Mouse (Mus musculus): ENCODE measurements around the gene Gm48552.

The Gm48552 gene

DNA sequence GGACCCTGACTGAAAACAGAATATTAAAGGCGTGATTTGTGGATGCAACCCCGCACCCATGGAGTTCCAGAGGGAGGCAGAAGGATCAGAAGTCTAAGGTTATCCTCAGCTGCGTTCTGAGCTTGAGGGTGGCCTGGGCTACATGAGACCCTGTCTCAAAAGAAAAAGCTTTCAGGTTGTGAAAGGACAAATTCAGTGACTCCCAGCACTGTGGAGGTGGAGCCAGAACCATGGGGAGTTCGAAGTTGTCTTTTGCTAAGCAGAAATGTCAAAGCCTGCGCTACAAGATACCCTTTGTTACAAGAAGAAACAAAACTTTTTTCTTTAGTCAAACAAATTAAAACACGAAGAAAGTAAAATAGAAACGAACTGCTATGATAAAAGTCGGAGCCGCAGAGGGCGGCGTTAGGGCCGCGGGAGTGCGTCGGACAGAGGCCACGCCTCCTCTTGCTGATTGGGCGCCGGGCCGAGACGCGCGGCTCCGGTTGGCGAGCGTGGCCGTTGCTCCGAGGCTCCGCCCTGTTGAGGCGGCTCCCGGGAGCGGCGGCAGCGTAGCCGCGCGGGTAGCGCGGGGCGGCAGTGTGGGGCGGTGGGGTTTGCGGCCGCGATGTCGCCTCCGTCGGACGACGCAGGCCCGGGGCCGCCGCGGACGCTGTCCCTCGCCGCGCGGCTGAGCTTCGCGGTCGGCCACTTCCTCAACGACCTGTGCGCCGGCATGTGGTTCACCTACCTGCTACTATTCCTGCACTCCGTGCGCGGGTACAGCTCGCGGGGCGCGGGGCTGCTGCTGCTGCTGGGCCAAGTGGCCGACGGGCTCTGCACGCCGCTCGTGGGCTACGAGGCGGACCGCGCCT lies 31.6 kb upstream of the Gm48552 start, which contains the start of gene Mfsd12:
Mfsd12 (plus strand) TSS at position 501 of the 854 bp plus-strand sequence.
- in situ Hi-C loops (cut with MboI; ENCODE audit: low pct_unique_long_range_greater_than_20kb in 1 of 2, low sequenced_read_pairs in 2 of 2, unreplicated experiment in 1 of 2) = no loop called here

DNA sequence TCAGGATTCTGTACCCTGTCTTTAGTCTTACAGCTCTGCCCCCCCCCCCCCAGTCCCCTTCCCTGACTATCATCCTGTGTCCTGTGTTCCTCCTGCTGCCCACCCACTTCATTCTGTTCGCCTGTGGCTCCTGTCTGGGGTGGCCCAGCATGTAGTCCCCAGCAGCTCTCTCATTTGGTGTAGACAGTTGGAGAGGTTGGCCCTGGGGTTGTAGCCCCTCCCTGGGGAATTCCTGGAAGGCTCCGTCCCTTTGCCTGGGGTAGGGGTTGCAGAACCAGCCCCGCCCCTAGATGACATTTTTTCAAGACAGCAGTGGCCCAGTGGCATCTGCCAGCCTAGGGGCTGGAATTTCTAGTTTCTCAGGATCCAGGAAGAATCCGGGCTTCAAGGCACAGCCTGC lies 30.6 kb upstream of the Gm48552 start:
- in situ Hi-C loops (cut with MboI; ENCODE audit: low pct_unique_long_range_greater_than_20kb in 1 of 2, low sequenced_read_pairs in 2 of 2, unreplicated experiment in 1 of 2) = no loop called here

DNA sequence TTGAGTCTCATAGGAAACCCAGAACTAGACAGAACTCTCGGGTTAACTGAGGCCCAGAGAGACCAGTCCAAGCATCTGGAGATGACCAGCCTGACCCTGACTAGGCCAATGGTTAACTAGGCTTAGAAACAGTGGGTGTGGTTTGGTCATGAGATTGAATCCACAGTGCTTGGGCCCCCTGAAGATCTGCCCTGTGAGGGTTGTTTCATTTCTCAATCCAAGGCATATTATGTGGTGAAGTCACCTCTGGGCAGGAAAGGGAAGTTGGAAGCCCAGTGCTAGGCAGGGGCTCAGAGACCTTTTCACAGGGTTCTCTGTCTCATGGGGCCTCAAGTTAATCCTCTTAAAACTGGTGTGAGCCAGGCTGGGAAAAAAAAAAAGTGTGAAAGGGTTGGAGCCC lies 30.0 kb upstream of the Gm48552 start:
- in situ Hi-C loops (cut with MboI; ENCODE audit: low pct_unique_long_range_greater_than_20kb in 1 of 2, low sequenced_read_pairs in 2 of 2, unreplicated experiment in 1 of 2) = no loop called here

DNA sequence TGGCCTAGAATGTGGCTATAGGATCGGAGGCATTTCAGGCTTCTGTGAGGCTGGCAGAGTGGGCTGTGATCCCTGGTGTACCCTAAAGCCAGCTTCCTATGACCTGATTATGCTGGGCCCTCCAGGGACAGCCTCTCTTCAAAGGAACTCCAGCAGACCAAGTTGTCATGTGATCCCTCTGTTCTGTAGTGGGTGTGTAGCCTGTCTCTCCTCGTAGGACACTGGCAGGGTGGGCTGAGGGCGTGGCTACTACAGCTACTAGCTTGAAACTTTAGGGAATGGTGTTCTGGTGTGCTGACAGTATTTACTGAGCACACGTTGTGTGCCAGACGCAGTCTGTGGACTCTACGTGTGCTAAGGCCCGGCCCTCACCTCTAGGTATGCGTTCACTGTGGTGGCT lies 28.1 kb upstream of the Gm48552 start:
- in situ Hi-C loops (cut with MboI; ENCODE audit: low pct_unique_long_range_greater_than_20kb in 1 of 2, low sequenced_read_pairs in 2 of 2, unreplicated experiment in 1 of 2) = no loop called here

DNA sequence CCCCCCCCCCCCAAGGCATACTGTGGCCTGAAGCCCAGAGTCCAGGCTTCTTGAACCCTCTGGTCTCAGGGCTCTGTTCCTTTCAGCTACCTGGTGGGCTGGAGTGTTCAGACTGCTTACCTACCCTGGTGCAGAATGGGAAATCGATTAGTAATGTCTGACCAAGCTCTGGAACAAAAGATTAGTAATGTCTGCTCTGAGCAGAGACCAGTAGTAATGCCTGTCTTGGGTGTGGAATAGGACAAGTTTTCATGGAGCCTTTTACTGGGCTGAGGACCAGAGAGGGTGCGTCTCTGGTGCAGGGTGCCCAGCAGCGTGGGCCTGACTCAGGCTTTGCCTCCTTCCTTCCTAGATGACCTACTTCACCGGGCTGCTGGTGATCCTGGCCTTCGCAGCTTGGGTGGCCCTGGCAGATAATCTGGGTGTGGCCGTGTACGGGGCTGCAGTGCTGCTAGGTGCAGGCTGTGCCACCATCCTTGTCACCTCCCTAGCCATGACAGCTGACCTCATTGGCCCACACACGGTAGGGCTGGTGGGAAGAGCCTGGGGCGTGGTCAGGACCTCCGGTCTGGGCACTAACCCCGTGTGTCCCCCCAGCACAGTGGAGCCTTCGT lies 26.4 kb upstream of the Gm48552 start:
- in situ Hi-C loops (cut with MboI; ENCODE audit: low pct_unique_long_range_greater_than_20kb in 1 of 2, low sequenced_read_pairs in 2 of 2, unreplicated experiment in 1 of 2) = no loop called here

GRCm38 (mm10) chr10:81363436-81364346 lies 25.1 kb upstream of the Gm48552 start:
- in situ Hi-C loops (cut with MboI; ENCODE audit: low pct_unique_long_range_greater_than_20kb in 1 of 2, low sequenced_read_pairs in 2 of 2, unreplicated experiment in 1 of 2) = no loop called here

DNA sequence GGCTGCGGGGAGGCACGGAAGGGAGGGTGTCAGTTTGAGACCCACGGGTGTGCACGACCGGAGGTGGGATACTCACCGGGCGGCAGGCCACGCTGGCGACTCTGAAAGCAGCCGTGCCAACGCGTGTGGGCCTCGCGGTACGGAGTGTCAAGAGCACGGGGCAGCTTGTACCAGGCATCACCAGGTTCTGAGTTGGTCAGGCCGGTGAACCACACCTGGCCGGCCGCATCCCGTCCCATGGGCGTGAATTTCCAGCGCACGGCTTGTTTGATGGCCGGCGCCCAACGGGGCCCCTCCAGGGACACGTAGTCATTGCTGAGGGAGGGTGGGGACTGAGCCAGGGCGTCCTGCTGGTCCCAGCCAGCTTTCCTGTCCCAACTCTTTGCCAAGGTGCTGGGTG lies 24.1 kb upstream of the Gm48552 start:
- in situ Hi-C loops (cut with MboI; ENCODE audit: low pct_unique_long_range_greater_than_20kb in 1 of 2, low sequenced_read_pairs in 2 of 2, unreplicated experiment in 1 of 2) = no loop called here

DNA sequence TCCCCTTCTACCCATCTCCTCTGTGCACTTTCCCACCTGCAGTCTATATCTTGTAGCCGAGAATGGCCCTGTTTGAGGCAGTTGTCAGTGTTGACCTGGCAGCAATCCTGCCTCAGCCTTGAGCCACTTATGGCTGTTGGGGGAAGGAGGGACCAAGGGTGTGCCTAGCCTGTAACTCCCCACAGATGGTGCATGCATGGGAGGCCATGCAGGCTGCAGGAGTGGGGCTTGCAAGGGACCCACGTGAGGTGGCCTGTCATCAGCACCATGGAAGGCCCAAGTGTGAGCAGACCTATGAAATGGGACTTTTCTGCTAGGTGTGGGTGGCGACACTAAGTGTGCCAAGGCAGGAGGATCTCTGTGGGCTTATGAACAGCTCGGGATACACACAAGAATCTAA lies 23.7 kb upstream of the Gm48552 start:
- in situ Hi-C loops (cut with MboI; ENCODE audit: low pct_unique_long_range_greater_than_20kb in 1 of 2, low sequenced_read_pairs in 2 of 2, unreplicated experiment in 1 of 2) = no loop called here

DNA sequence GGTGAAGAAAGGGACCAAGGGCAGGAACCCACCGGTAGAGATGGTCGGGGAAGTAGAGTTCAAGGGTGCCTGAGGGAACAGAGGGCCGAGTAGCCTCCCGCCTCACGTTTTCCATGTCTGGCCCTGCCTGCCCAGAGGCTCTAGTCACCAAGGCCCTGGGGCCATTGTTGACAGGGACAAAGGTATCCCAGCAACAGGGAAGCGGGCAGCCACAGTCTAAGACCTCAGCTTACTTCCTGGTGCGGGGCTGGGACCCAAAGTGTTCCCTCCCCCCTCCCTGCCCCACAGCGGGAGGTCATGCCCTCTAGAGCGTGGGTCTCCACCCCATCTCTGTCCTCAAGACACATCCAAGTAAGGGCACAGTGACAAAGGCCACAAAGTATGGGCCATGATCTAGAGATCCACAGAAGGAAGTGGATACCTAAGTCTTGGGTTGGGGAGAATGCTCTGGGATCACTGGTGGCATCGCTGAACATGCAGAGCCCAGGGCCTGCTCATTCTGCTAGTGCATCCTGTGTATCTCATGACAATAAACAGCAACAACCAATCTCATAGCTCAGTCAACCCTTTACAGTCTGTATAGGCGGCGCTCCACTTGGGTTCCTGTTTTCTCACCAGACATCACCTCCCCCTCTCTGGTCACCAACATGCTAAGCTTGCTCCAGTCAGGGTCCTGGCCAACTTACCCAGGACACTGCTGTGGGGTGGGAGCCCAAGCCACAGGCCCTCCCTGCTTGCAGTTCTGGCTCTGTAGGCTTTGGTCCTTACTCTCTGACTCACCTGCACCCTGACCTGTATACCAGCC lies 22.9 kb upstream of the Gm48552 start, which contains the start of gene 4930404N11Rik:
4930404N11Rik (minus strand) TSS at position 145 of the 805 bp plus-strand sequence.
- in situ Hi-C loops (cut with MboI; ENCODE audit: low pct_unique_long_range_greater_than_20kb in 1 of 2, low sequenced_read_pairs in 2 of 2, unreplicated experiment in 1 of 2) = no loop called here

GRCm38 (mm10) chr10:81366477-81367206 lies 22.2 kb upstream of the Gm48552 start:
- in situ Hi-C loops (cut with MboI; ENCODE audit: low pct_unique_long_range_greater_than_20kb in 1 of 2, low sequenced_read_pairs in 2 of 2, unreplicated experiment in 1 of 2) = no loop called here

- in situ Hi-C loops (cut with MboI; ENCODE audit: low pct_unique_long_range_greater_than_20kb in 1 of 2, low sequenced_read_pairs in 2 of 2, unreplicated experiment in 1 of 2) = no loop called here
Measured at GRCm38 (mm10) chr10:81367207-81367495, 21.7 kb upstream of the Gm48552 start.

GRCm38 (mm10) chr10:81375322-81375721 lies 13.5 kb upstream of the Gm48552 start:
- in situ Hi-C loops (cut with MboI; ENCODE audit: low pct_unique_long_range_greater_than_20kb in 1 of 2, low sequenced_read_pairs in 2 of 2, unreplicated experiment in 1 of 2) = no loop called here

GRCm38 (mm10) chr10:81376561-81377361 lies 12.0 kb upstream of the Gm48552 start:
- in situ Hi-C loops (cut with MboI; ENCODE audit: low pct_unique_long_range_greater_than_20kb in 1 of 2, low sequenced_read_pairs in 2 of 2, unreplicated experiment in 1 of 2) = no loop called here

DNA sequence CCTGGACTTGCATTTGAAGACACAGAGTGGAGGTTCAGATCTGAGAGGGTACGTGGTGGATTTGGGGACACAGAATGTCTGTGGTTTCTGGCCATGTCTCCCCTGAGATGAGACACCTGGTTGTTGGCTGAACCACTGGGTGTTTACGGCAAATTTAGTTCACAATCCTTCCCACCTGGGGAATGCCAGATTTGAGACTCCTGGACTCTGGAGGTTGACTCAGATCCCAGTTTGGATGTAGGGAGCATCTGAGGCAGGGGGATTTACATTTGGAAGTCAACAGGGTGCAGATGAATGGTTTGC lies 11.5 kb upstream of the Gm48552 start:
- in situ Hi-C loops (cut with MboI; ENCODE audit: low pct_unique_long_range_greater_than_20kb in 1 of 2, low sequenced_read_pairs in 2 of 2, unreplicated experiment in 1 of 2) = no loop called here

DNA sequence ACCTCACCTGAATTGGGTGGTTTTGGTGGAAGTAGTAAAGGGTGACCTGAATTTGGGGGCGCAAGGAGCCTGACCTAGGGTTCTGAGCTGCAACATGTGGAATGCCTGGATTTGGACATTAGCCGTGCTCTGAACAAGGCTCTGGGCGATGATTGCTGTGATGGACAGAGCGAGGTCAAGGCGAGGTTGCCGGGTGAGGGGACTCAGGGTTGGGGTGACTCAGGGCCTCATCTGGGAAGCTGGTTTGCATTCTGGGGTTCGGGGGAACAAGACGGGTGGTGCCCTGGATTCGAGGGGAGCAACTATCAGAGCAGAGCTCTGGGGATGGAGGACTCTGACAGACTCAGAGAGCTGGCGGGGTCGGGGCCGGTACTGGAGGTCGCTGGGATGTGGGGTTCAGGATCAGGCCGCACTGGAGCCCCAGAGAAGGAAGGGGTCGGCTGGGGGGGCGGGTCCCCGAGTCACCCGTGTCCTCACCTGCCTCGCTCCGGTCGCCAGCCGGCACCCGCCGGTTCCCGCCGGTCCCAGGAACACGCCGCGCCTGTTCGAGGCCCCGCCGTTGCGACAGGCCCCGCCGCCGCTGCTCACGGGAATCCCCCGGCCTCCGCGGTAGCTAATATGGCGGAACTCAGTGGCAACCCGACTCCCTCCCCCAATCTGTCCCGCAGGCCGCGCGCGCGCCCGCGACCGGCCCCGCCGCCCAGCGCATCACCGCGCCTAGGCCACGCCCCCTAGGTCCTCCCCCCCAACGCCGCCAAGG lies 10.8 kb upstream of the Gm48552 start, which contains the start of gene Fzr1:
Fzr1 (minus strand) TSS at position 724 of the 760 bp plus-strand sequence.
- in situ Hi-C loops (cut with MboI; ENCODE audit: low pct_unique_long_range_greater_than_20kb in 1 of 2, low sequenced_read_pairs in 2 of 2, unreplicated experiment in 1 of 2) = no loop called here

DNA sequence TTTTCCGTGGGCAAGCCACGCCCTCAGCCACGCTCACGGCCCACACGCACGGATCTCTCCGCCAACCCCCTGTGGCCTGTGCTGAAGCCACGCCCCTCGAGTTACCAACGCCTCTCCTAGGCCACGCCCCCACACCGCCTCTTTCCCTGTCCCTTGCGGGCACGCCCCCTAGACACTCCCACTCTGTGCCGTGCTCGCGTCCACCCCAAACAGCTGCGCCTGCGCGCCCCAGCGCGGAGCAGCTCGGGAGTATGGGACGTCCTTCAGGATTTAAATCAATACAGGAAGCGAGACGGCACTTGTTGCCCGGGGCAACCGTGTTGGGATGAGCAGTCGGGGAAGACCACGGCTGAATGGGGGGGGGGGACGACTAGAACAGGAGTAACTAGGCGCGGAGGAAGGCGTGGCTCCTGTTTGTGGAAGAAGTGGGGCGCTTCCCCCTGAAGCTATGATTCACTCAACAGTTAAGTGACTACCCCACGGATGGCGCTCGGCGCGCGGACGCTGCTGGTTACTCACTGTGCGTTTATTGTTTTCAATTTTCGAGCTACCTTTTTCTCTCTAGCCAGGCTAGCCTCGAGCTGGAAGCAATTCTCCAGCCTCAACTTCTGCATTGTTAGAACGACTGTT lies 10.1 kb upstream of the Gm48552 start:
- in situ Hi-C loops (cut with MboI; ENCODE audit: low pct_unique_long_range_greater_than_20kb in 1 of 2, low sequenced_read_pairs in 2 of 2, unreplicated experiment in 1 of 2) = no loop called here

Data from mouse embryonic stem cell (cell line).